Mouse (Mus musculus): Measurements from ENCODE around the gene Mrpl40. TPM values are rescaled to one million over a fixed set of nuclear protein-coding genes. Genes with fewer than 3 reads are reported as not detected.

The Mrpl40 gene
- total RNA-seq, 2 experiments from 2014 or later: 33.7 to 35.0 TPM

DNA sequence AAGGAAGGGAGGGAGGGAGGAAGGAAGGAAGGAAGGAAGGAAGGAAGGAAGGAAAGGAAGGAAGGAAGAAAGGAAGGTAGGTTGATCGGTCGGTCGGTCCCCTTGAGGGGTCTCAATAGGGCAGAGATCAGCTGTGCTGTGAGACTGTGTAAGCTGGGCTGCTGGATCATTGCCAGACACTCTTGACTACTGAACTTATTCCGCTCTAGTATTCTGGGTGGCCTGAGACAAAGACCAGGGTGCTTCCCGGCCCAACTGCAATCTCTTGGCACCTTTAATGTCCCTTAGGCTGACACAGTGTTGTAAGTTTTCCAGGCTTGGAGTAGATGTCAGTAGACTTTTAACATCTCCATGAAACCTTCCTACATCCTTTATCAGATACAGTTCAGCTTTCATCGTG is 47.6 kb downstream of the Mrpl40 start:
- no peak for DNase-seq (ENCODE audit: low spot score in 2 of 2)

GRCm38 (mm10) chr16:18828630-18829029 is 48.0 kb downstream of the Mrpl40 start:
- no peak for DNase-seq (ENCODE audit: low spot score in 2 of 2)

- DNase-seq (ENCODE audit: low spot score in 2 of 2): peak; percentile 64 to 82
Measured at GRCm38 (mm10) chr16:18822925-18823324, 53.7 kb downstream of the Mrpl40 start.

GRCm38 (mm10) chr16:18822356-18822755 is 54.3 kb downstream of the Mrpl40 start:
- DNase-seq (ENCODE audit: low spot score in 2 of 2): no peak

Other genes starting within 250 kb of the Mrpl40 start
- 100 to 1,000 TPM; 549 to 589 TPM for gene Sept5, start 246.9 kb downstream of the Mrpl40 start, total RNA-seq (2021)
- gene Cldn5, start 100.0 kb downstream of the Mrpl40 start, total RNA-seq (2021): 10 to 100 TPM; 33.2 to 44.5 TPM
- 10 to 100 TPM; 97.5 to 98.3 TPM for gene Ufd1, start 65.1 kb downstream of the Mrpl40 start, total RNA-seq (2021)
- gene Cdc45, start 64.9 kb downstream of the Mrpl40 start, total RNA-seq (2021): 1 to 10 TPM; 2.0 to 2.2 TPM
- gene 2510002D24Rik, start 40.3 kb downstream of the Mrpl40 start, total RNA-seq (2021): 10 to 100 TPM; 24.7 to 27.8 TPM
- gene Gm28539, start 40.3 kb downstream of the Mrpl40 start, total RNA-seq (2021): 1 to 10 TPM; 6.6 to 7.2 TPM
- 10 to 100 TPM; 75.6 to 88.3 TPM for gene Hira, start 175 bp upstream of the Mrpl40 start, total RNA-seq (2021)